29 mouse cellular contexts compared by ENCODE assay signal in the genomic region with DNA sequence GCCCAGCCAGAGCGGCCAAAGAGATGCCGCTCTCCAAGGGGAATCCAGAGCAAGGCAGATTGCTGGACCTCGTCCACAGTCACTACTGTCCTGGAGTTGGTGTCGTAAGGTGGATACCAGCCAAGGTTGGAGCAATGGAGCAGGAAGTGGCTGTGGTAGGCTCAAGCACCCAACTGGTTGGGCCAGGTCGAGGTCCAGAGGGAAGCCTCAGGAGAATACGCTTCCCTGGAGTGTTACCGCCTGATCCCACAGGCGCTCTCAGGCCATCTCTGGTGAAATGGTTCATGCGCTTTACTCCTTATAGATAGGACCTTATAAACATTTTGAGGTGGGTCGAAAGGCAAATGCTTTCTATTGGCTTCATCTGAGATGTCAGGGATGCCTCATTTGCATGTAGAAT. TPM values are rescaled to one million over a fixed set of nuclear protein-coding genes. Genes with fewer than 3 reads are reported as not detected.
A peak's percentile ranks its signal among the peaks of the same experiment; 100 is the strongest.
DNase-seq lines count a peak whose midpoint lies in the region; ATAC-seq and TF ChIP-seq lines count a peak whose summit lies in the region.
"Had no signal": no experiment of that assay in that cellular context is flagged by ENCODE, and none has a peak within 500 bp of the region (broad histone marks: within the 10 kb centered on the region; RNA-seq: fewer than 3 reads in every experiment).

No protein-coding gene starts in this region.

- DNase-seq in liver, adult 2 months (ENCODE audit: extremely low read depth, low read depth, low spot score), result peak; percentile 11
- DNase-seq in adipocyte (ENCODE audit: low spot score), result peak; percentile 15
- peak; percentile 23 for DNase-seq in gonadal fat pad, adult 2 months (ENCODE audit: low read depth)
- DNase-seq: adrenal gland, adult 2 months; adrenal gland, postnatal 25 days; cerebellum, adult 11-12 months; cerebellum, adult 9-10 months; cerebellum, postnatal 14 days; gastrocnemius, postnatal 10 days; gastrocnemius, postnatal 36 days; heart, adult 2 months had no signal

- 84% methylated on average over 10 of the region's 10 CpGs for WGBS in liver, adult 2 months
- 82% methylated on average over 10 of the region's 10 CpGs for WGBS in liver, embryonic 12.5 days (ENCODE audit: insufficient replicate concordance)
- 92% methylated on average over 10 of the region's 10 CpGs for whole genome bisulfite sequencing in forebrain, embryonic 16.5 days

- H3K79me2 ChIP-seq in liver, adult 2 months (ENCODE audit: control insufficient read depth, insufficient read depth, low read length), result no peaks in the 10 kb centered on the region

- H3K4me1 ChIP-seq in liver, adult 2 months (ENCODE audit: control insufficient read depth, insufficient read depth, low read length), result no peaks in the 10 kb centered on the region
- no peaks in the 10 kb centered on the region for H3K4me1 ChIP-seq in liver, embryonic 12.5 days
- no peaks in the 10 kb centered on the region for H3K4me1 ChIP-seq in forebrain, embryonic 16.5 days (replicated peaks; ENCODE audit: control insufficient read depth, insufficient read depth, low read length)
- H3K4me1 ChIP-seq: forebrain, embryonic 12.5 days; forebrain, embryonic 15.5 days; hindbrain, embryonic 12.5 days; hindbrain, embryonic 15.5 days had no signal

- H3K27ac ChIP-seq in liver, adult 2 months (replicated peaks; ENCODE audit: insufficient read depth, low read depth, low read length), result no peak overlapping the region
- H3K27ac ChIP-seq in liver, embryonic 12.5 days, result no peak overlapping the region
- H3K27ac ChIP-seq in forebrain, embryonic 16.5 days (ENCODE audit: low read length), result no peak overlapping the region
- H3K27ac ChIP-seq: forebrain, embryonic 12.5 days; forebrain, embryonic 15.5 days; heart, adult 2 months; hindbrain, embryonic 12.5 days; hindbrain, embryonic 15.5 days had no signal

- no peak overlapping the region for H3K4me2 ChIP-seq in liver, embryonic 12.5 days
- no peak overlapping the region for H3K4me2 ChIP-seq in forebrain, embryonic 16.5 days (ENCODE audit: low read length)
- H3K4me2 ChIP-seq: forebrain, embryonic 12.5 days; forebrain, embryonic 15.5 days; heart, embryonic 11.5 days; hindbrain, embryonic 12.5 days; hindbrain, embryonic 15.5 days had no signal

- H3K36me3 ChIP-seq in liver, adult 2 months (ENCODE audit: control insufficient read depth, insufficient read depth, low read length), result no peaks in the 10 kb centered on the region
- no peaks in the 10 kb centered on the region for H3K36me3 ChIP-seq in liver, embryonic 12.5 days
- H3K36me3 ChIP-seq in forebrain, embryonic 16.5 days (ENCODE audit: control insufficient read depth, insufficient read depth), result no peaks in the 10 kb centered on the region
- H3K36me3 ChIP-seq: forebrain, embryonic 12.5 days; forebrain, embryonic 15.5 days; hindbrain, embryonic 12.5 days; hindbrain, embryonic 15.5 days had no signal

- no peaks in the 10 kb centered on the region for H3K27me3 ChIP-seq in liver, adult 2 months (ENCODE audit: control insufficient read depth, insufficient read depth, low read length)
- peaks cover 15% of the 10 kb centered on the region for H3K27me3 ChIP-seq in liver, embryonic 12.5 days (replicated peaks)
- H3K27me3 ChIP-seq in forebrain, embryonic 16.5 days (replicated peaks; ENCODE audit: control insufficient read depth, insufficient read depth, low read length), result no peaks in the 10 kb centered on the region
- H3K27me3 ChIP-seq: forebrain, embryonic 12.5 days; forebrain, embryonic 15.5 days; hindbrain, embryonic 12.5 days; hindbrain, embryonic 15.5 days had no signal

- H3K4me3 ChIP-seq in liver, adult 2 months (ENCODE audit: insufficient read depth, low read depth, low read length), result no peak overlapping the region
- H3K4me3 ChIP-seq in liver, embryonic 12.5 days, result no peak overlapping the region
- H3K4me3 ChIP-seq in forebrain, embryonic 16.5 days (replicated peaks; ENCODE audit: low read length), result no peak overlapping the region
- H3K4me3 ChIP-seq: forebrain, embryonic 12.5 days; forebrain, embryonic 15.5 days; heart, adult 2 months; hindbrain, embryonic 12.5 days; hindbrain, embryonic 15.5 days had no signal

- no peak for TF ChIP-seq CTCF in liver, adult 2 months (IDR thresholded peaks at IDR 0.05; ENCODE audit: low read depth, low read length)

- TF ChIP-seq POLR2A in liver, adult 2 months (IDR thresholded peaks at IDR 0.05; ENCODE audit: extremely low read depth, insufficient read depth, low read length), result no peak

- no peak overlapping the region for H3K9ac ChIP-seq in liver, adult 2 months (ENCODE audit: low read depth, low read length)
- no peak overlapping the region for H3K9ac ChIP-seq in liver, embryonic 12.5 days
- no peak overlapping the region for H3K9ac ChIP-seq in forebrain, embryonic 16.5 days (replicated peaks; ENCODE audit: low read depth, low read length)
- H3K9ac ChIP-seq: forebrain, embryonic 12.5 days; forebrain, embryonic 15.5 days; hindbrain, embryonic 12.5 days; hindbrain, embryonic 15.5 days had no signal

- H3K9me3 ChIP-seq in liver, embryonic 12.5 days (replicated peaks), result 0 out of 2 replicates have a peak, but pooled peaks cover 6% of the 10 kb centered on the region
- H3K9me3 ChIP-seq in forebrain, embryonic 16.5 days (ENCODE audit: control insufficient read depth, low read length), result no peaks in the 10 kb centered on the region
- H3K9me3 ChIP-seq: forebrain, embryonic 12.5 days; forebrain, embryonic 15.5 days; hindbrain, embryonic 12.5 days; hindbrain, embryonic 15.5 days had no signal

- ATAC-seq in liver, embryonic 12.5 days, result no peak
- ATAC-seq in forebrain, embryonic 16.5 days, result no peak
- ATAC-seq in erythroblast, adult 5-6 weeks (replicated peaks; ENCODE audit: low FRiP score, poor library complexity, severe bottlenecking), result no peak
- ATAC-seq: activated CD4-positive, CD25-positive, alpha-beta regulatory T cell, adult 4 months; forebrain, embryonic 15.5 days; intestine, postnatal 0 days had no signal

RNA-seq across cellular contexts. Expression of gene Ctss, which starts 12.3 kb away (rescaled TPM):
- 60.6 and 77.4 TPM in 2 replicates for total RNA-seq in liver, adult 2 months (2014; rRNA removed)
- 9.1 and 13.5 TPM in 2 replicates for polyA plus RNA-seq in liver, adult 2 months (2012; rRNA removed)
- polyA plus RNA-seq in liver, embryonic 12.5 days (2016; fragmentation: Nextera tagmentation; extraction: Ambion mirVana), result 13.4 and 14.7 TPM in 2 replicates
- polyA plus RNA-seq in gonadal fat pad, adult 2 months (2012; rRNA removed), result 26.2 and 27.6 TPM in 2 replicates
- polyA plus RNA-seq in forebrain, embryonic 16.5 days (2015; fragmentation: Nextera tagmentation; extraction: Ambion mirVana), result 11.0 and 11.1 TPM in 2 replicates
- total RNA-seq in erythroblast, adult 5-6 weeks (2015; ENCODE audit: low replicate concordance), result 96.5 and 125 TPM in 2 replicates
- 142 and 143 TPM in 2 replicates for total RNA-seq in erythroblast, adult 5-6 weeks (2017; ENCODE audit: low replicate concordance)

RNA-seq across cellular contexts. Expression of gene Hormad1, which starts 20.5 kb away (rescaled TPM):
- not detected in 2 replicates for total RNA-seq in liver, adult 2 months (2014; rRNA removed)
- polyA plus RNA-seq in liver, adult 2 months (2012; rRNA removed), result not detected in 2 replicates
- 0.08 and 0.10 TPM in 2 replicates for polyA plus RNA-seq in liver, embryonic 12.5 days (2016; fragmentation: Nextera tagmentation; extraction: Ambion mirVana)
- polyA plus RNA-seq in gonadal fat pad, adult 2 months (2012; rRNA removed), result not detected in 2 replicates
- not detected in 2 replicates for polyA plus RNA-seq in forebrain, embryonic 16.5 days (2015; fragmentation: Nextera tagmentation; extraction: Ambion mirVana)
- total RNA-seq in erythroblast, adult 5-6 weeks (2015; ENCODE audit: low replicate concordance), result not detected in 2 replicates
- not detected in 2 replicates for total RNA-seq in erythroblast, adult 5-6 weeks (2017; ENCODE audit: low replicate concordance)
- total RNA-seq: adrenal gland, adult 2 months; adrenal gland, postnatal 25 days; gastrocnemius, adult 18-20 months; gastrocnemius, postnatal 10 days; gastrocnemius, postnatal 36 days; heart, adult 2 months; heart, postnatal 25 days; hematopoietic stem cell, adult 5-6 weeks had no signal
- polyA plus RNA-seq: activated CD4-positive, CD25-positive, alpha-beta regulatory T cell, adult 4 months; adrenal gland, adult 2 months; brain, embryonic 14.5 days; embryonic facial prominence, embryonic 11.5 days; embryonic facial prominence, embryonic 14.5 days; forebrain, embryonic 12.5 days; forebrain, embryonic 15.5 days; heart, adult 2 months; heart, embryonic 11.5 days; heart, embryonic 14.5 days; heart, postnatal 0 days; hindbrain, embryonic 12.5 days; hindbrain, embryonic 15.5 days; intestine, postnatal 0 days had no signal

RNA-seq across cellular contexts. Expression of gene Ctsk, which starts 39.9 kb away (rescaled TPM):
- 0.81 and 1.3 TPM in 2 replicates for total RNA-seq in liver, adult 2 months (2014; rRNA removed)
- 0.09 and 0.60 TPM in 2 replicates for polyA plus RNA-seq in liver, adult 2 months (2012; rRNA removed)
- polyA plus RNA-seq in liver, embryonic 12.5 days (2016; fragmentation: Nextera tagmentation; extraction: Ambion mirVana), result 1.4 and 1.7 TPM in 2 replicates
- polyA plus RNA-seq in gonadal fat pad, adult 2 months (2012; rRNA removed), result 14.6 and 14.8 TPM in 2 replicates
- 3.2 and 8.4 TPM in 2 replicates for polyA plus RNA-seq in forebrain, embryonic 16.5 days (2015; fragmentation: Nextera tagmentation; extraction: Ambion mirVana)
- 5.2 TPM in 1 of 2 replicates, not detected in the other for total RNA-seq in erythroblast, adult 5-6 weeks (2015; ENCODE audit: low replicate concordance)
- 1.0 TPM in 1 of 2 replicates, not detected in the other for total RNA-seq in erythroblast, adult 5-6 weeks (2017; ENCODE audit: low replicate concordance)
- total RNA-seq: hematopoietic stem cell, adult 5-6 weeks had no signal
- polyA plus RNA-seq: activated CD4-positive, CD25-positive, alpha-beta regulatory T cell, adult 4 months had no signal

RNA-seq across cellular contexts. Expression of gene Golph3l, which starts 49.8 kb away (rescaled TPM):
- total RNA-seq in liver, adult 2 months (2014; rRNA removed), result 4.6 and 5.2 TPM in 2 replicates
- 1.6 and 2.5 TPM in 2 replicates for polyA plus RNA-seq in liver, adult 2 months (2012; rRNA removed)
- polyA plus RNA-seq in liver, embryonic 12.5 days (2016; fragmentation: Nextera tagmentation; extraction: Ambion mirVana), result 29.7 and 30.5 TPM in 2 replicates
- polyA plus RNA-seq in gonadal fat pad, adult 2 months (2012; rRNA removed), result 11.1 and 12.8 TPM in 2 replicates
- polyA plus RNA-seq in forebrain, embryonic 16.5 days (2015; fragmentation: Nextera tagmentation; extraction: Ambion mirVana), result 33.3 and 39.8 TPM in 2 replicates
- 73.8 and 84.0 TPM in 2 replicates for total RNA-seq in erythroblast, adult 5-6 weeks (2015; ENCODE audit: low replicate concordance)
- total RNA-seq in erythroblast, adult 5-6 weeks (2017; ENCODE audit: low replicate concordance), result 115 and 116 TPM in 2 replicates
